In genomic region chr11:119954749-119955337, GRCm38 (mm10) we compare ENCODE assay signal across 10 mouse cellular contexts. TPM values are rescaled to one million over a fixed set of nuclear protein-coding genes. Genes with fewer than 3 reads are reported as not detected.
DNase-seq lines count a peak whose midpoint lies in the region; ATAC-seq and TF ChIP-seq lines count a peak whose summit lies in the region.
"Had no signal": no experiment of that assay in that cellular context is flagged by ENCODE, and none has a peak within 500 bp of the region (broad histone marks: within the 10 kb centered on the region; RNA-seq: fewer than 3 reads in every experiment).

No protein-coding gene starts in this region.

- no peak for DNase-seq in kidney, adult 8-10 months
- no peak for DNase-seq in right cerebral cortex, postnatal 25 days
- no peak for DNase-seq in adrenal gland, adult (ENCODE audit: inconsistent age in 2 of 2, low spot score in 1 of 2)
- no peak for DNase-seq in adrenal gland, adult 8-10 months

- H3K9me3 ChIP-seq in kidney, embryonic 14.5 days (ENCODE audit: control insufficient read depth, low read length), result no peaks in the 10 kb centered on the region
- no peaks in the 10 kb centered on the region for H3K9me3 ChIP-seq in intestine, postnatal 0 days (ENCODE audit: control insufficient read depth)
- no peaks in the 10 kb centered on the region for H3K9me3 ChIP-seq in megakaryocyte, embryonic 14.5 days
- H3K9me3 ChIP-seq: liver, embryonic 15.5 days had no signal

- no peaks in the 10 kb centered on the region for H3K36me3 ChIP-seq in kidney, embryonic 14.5 days (ENCODE audit: control insufficient read depth, insufficient read depth, low read length)
- no peaks in the 10 kb centered on the region; the same call in 1 of the 2 replicates for H3K36me3 ChIP-seq in intestine, postnatal 0 days (ENCODE audit: control insufficient read depth, insufficient read depth)
- H3K36me3 ChIP-seq in megakaryocyte, embryonic 14.5 days (replicated peaks; ENCODE audit: low read length), result peaks cover 35% of the 10 kb centered on the region

- H3K4me1 ChIP-seq in kidney, embryonic 14.5 days (ENCODE audit: control insufficient read depth, insufficient read depth, low read length), result peaks cover 20% of the 10 kb centered on the region
- H3K4me1 ChIP-seq in bone marrow macrophage, adult 2 months (ENCODE audit: control insufficient read depth, insufficient read depth, low read length), result peaks cover 55% of the 10 kb centered on the region
- H3K4me1 ChIP-seq in intestine, postnatal 0 days (replicated peaks; ENCODE audit: control insufficient read depth, insufficient read depth, low read length), result peaks cover 14% of the 10 kb centered on the region
- H3K4me1 ChIP-seq in megakaryocyte, embryonic 14.5 days, result peaks cover 85% of the 10 kb centered on the region

- no peak for TF ChIP-seq POLR2A in bone marrow macrophage, adult 2 months (IDR thresholded peaks at IDR 0.05; ENCODE audit: borderline replicate concordance, low read depth, low read length)

- TF ChIP-seq CTCF in bone marrow macrophage, adult 2 months (IDR thresholded peaks at IDR 0.05; ENCODE audit: low read depth, low read length), result no peak
- TF ChIP-seq CTCF in intestine, postnatal 0 days (IDR thresholded peaks at IDR 0.05; ENCODE audit: low read depth), result no peak

- H3K4me3 ChIP-seq in kidney, embryonic 14.5 days (ENCODE audit: low read length), result no peak overlapping the region
- H3K4me3 ChIP-seq in bone marrow macrophage, adult 2 months (ENCODE audit: insufficient read depth, low read length), result no peak overlapping the region
- no peak overlapping the region for H3K4me3 ChIP-seq in intestine, postnatal 0 days (ENCODE audit: low read depth, low read length)
- peak overlapping the region; percentile 83 for H3K4me3 ChIP-seq in megakaryocyte, embryonic 14.5 days (replicated peaks)
- H3K4me3 ChIP-seq: erythroblast, embryonic 14.5 days; liver, embryonic 15.5 days had no signal

- no peak for ATAC-seq in kidney, embryonic 14.5 days (ENCODE audit: low FRiP score, low TSS enrichment)
- peak; percentile 75 for ATAC-seq in intestine, postnatal 0 days

- no peaks in the 10 kb centered on the region for H3K27me3 ChIP-seq in kidney, embryonic 14.5 days (ENCODE audit: control insufficient read depth, insufficient read depth, low read length)
- no peaks in the 10 kb centered on the region for H3K27me3 ChIP-seq in intestine, postnatal 0 days (replicated peaks; ENCODE audit: control insufficient read depth, insufficient read depth, low read length)
- H3K27me3 ChIP-seq in megakaryocyte, embryonic 14.5 days (replicated peaks), result peaks cover 26% of the 10 kb centered on the region
- H3K27me3 ChIP-seq: liver, embryonic 15.5 days had no signal

- H3K27ac ChIP-seq in kidney, embryonic 14.5 days (ENCODE audit: low read depth, low read length), result peak overlapping the region; percentile 37; the same call in 1 of the 2 replicates
- 0 out of 2 replicates have a peak overlapping the region, but pooled peaks have one; percentile 5 for H3K27ac ChIP-seq in bone marrow macrophage, adult 2 months (ENCODE audit: insufficient read depth, low read depth, low read length)
- H3K27ac ChIP-seq in intestine, postnatal 0 days (ENCODE audit: low read depth, low read length), result 0 out of 2 replicates have a peak overlapping the region, but pooled peaks have one; percentile 31

- no peak overlapping the region for H3K4me2 ChIP-seq in kidney, embryonic 14.5 days (replicated peaks; ENCODE audit: low read depth, low read length)
- no peak overlapping the region for H3K4me2 ChIP-seq in intestine, postnatal 0 days (replicated peaks; ENCODE audit: low read depth)
- H3K4me2 ChIP-seq: liver, embryonic 15.5 days had no signal

- no peak overlapping the region for H3K9ac ChIP-seq in kidney, embryonic 14.5 days (ENCODE audit: low read depth, low read length)
- H3K9ac ChIP-seq in intestine, postnatal 0 days (ENCODE audit: low read depth, low read length), result no peak overlapping the region
- H3K9ac ChIP-seq: liver, embryonic 15.5 days had no signal

- 64% methylated on average over 2 of the region's 2 CpGs for WGBS in kidney, embryonic 14.5 days
- 47% methylated on average over 2 of the region's 2 CpGs for WGBS in intestine, postnatal 0 days

RNA-seq across cellular contexts. Expression of gene Baiap2, which starts 12.3 kb away (rescaled TPM):
- polyA plus RNA-seq in kidney, embryonic 14.5 days (2014; fragmentation: Nextera tagmentation; extraction: Ambion mirVana), result 15.7 and 18.2 TPM in 2 replicates
- 38.5 and 41.8 TPM in 2 replicates for polyA plus RNA-seq in bone marrow macrophage, adult 2 months (2012; ENCODE audit: insufficient read depth, insufficient read length, missing spikeins)
- polyA plus RNA-seq in intestine, postnatal 0 days (2015; fragmentation: Nextera tagmentation; extraction: Ambion mirVana), result 4.2 and 4.3 TPM in 2 replicates
- polyA plus RNA-seq in megakaryocyte, embryonic 14.5 days (2012; ENCODE audit: insufficient read depth, low replicate concordance), result 37.8 and 62.9 TPM in 2 replicates
- 10 to 100 TPM in 3 of 4 experiments, 1 to 10 TPM in 1; 9.3 to 39.2 (median 25.4) TPM for total RNA-seq in adrenal gland, adult 8-10 months (2022)

RNA-seq across cellular contexts. Expression of gene Chmp6, which starts 41.6 kb away (rescaled TPM):
- 87.1 and 94.0 TPM in 2 replicates for polyA plus RNA-seq in kidney, embryonic 14.5 days (2014; fragmentation: Nextera tagmentation; extraction: Ambion mirVana)
- 34.0 and 34.8 TPM in 2 replicates for polyA plus RNA-seq in bone marrow macrophage, adult 2 months (2012; ENCODE audit: insufficient read depth, insufficient read length, missing spikeins)
- polyA plus RNA-seq in intestine, postnatal 0 days (2015; fragmentation: Nextera tagmentation; extraction: Ambion mirVana), result 121 and 123 TPM in 2 replicates
- 58.8 and 62.5 TPM in 2 replicates for polyA plus RNA-seq in megakaryocyte, embryonic 14.5 days (2012; ENCODE audit: insufficient read depth, low replicate concordance)
- total RNA-seq in adrenal gland, adult 8-10 months (2022), result 10 to 100 TPM; 36.1 to 46.8 (median 45.7) TPM
